Mouse (Mus musculus): ENCODE measurements around the gene Prl2c2.
"Not testable (repeated sequence)": the region's sequence is repeated elsewhere in the genome, so short reads cannot be mapped to it uniquely, and the experiment has no call there.

Prl2c2 gene

GRCm38 (mm10) chr13:13005283-13005682, at the start of gene Prl2c2:
Gene Prl2c2, minus strand, starts transcription at chr13:13005383.
- not testable (repeated sequence) for DNase-seq (ENCODE audit: low read depth)

GRCm38 (mm10) chr13:13025872-13026271, 20.7 kb upstream of the Prl2c2 start:
- not testable (repeated sequence) for DNase-seq (ENCODE audit: low read depth)

- not testable (repeated sequence) for DNase-seq (ENCODE audit: low read depth)
Observed at GRCm38 (mm10) chr13:13013993-13014549, 8.9 kb upstream of the Prl2c2 start.
